Mouse (Mus musculus): ENCODE data around the gene Padi4.

GRCm38 (mm10) chr4:140788264-140788663 is 14.2 kb upstream of the Padi4 start:
- no peak for TF ChIP-seq CTCF (IDR thresholded peaks at IDR 0.05)
- TF ChIP-seq EP300 (IDR thresholded peaks at IDR 0.05), result no peak
